Mouse (Mus musculus) forebrain, embryonic 12.5 days (tissue): ENCODE results near the gene Zswim7. TPM values are rescaled to one million over a fixed set of nuclear protein-coding genes. Genes with fewer than 3 reads are reported as not detected.

ENCODE experiments used
- ATAC-seq: fragments of 200-750 bp; cut with Nextera tagmentation; 2 replicates; pipeline ENCODE4 v1.8.0; 2017; ENCODE audit warnings: moderate TSS enrichment; ENCODE audit not compliant: low FRiP score
- H3K27ac ChIP-seq: fragments of 300-500 bp; sonication (generic); 2 replicates; pipeline ENCODE4 v1.5.1; 2016; ENCODE audit warnings: mild to moderate bottlenecking
- H3K27me3 ChIP-seq: fragments of 300-500 bp; sonication (generic); 2 replicates; pipeline ENCODE4 v1.6.1; 2016; ENCODE audit warnings: mild to moderate bottlenecking
- H3K36me3 ChIP-seq: fragments of 300-500 bp; sonication (generic); replicated peaks from 2 replicates; pipeline ENCODE4 v1.6.1; 2016; ENCODE audit warnings: mild to moderate bottlenecking
- H3K4me1 ChIP-seq: fragments of 300-500 bp; sonication (generic); 2 replicates; pipeline ENCODE4 v1.6.1; 2016
- H3K4me2 ChIP-seq: fragments of 300-500 bp; sonication (generic); 2 replicates; pipeline ENCODE4 v1.6.1; 2016; ENCODE audit warnings: mild to moderate bottlenecking, moderate library complexity
- H3K4me3 ChIP-seq: fragments of 300-500 bp; sonication (generic); replicated peaks from 2 replicates; pipeline ENCODE4 v1.5.1; 2016; ENCODE audit warnings: mild to moderate bottlenecking
- H3K9ac ChIP-seq: fragments of 300-500 bp; sonication (generic); 2 replicates; pipeline ENCODE4 v1.6.1; 2016; ENCODE audit warnings: mild to moderate bottlenecking
- H3K9me3 ChIP-seq: fragments of 300-500 bp; sonication (generic); 2 replicates; pipeline ENCODE4 v1.6.1; 2016
- WGBS: fragments of 180-500 bp; shearing (Covaris S2); methylation state at CpG from one replicate; pipeline ENCODE4 v1.1.7; 2016; 5-methylcytosine and 5-hydroxymethylcytosine counted together
- polyA plus RNA-seq: library from polyadenylated mRNA; unstranded; fragments of >200 nt; fragmentation: Nextera tagmentation; extraction: Ambion mirVana; gene quantifications from 2 replicates; pipeline ENCODE4 v1.2.1, GENCODE M21; 2016

Gene Zswim7
- polyA plus RNA-seq, 1 experiment from 2014 or later: 11.6 TPM

- H3K36me3 ChIP-seq: no peaks in the 10 kb centered on the region
Measured at GRCm38 (mm10) chr11:62278027-62278426, 3.1 kb downstream of the Zswim7 start.

GRCm38 (mm10) chr11:62277086-62277485 is 4.1 kb downstream of the Zswim7 start:
- H3K27ac ChIP-seq: no peak overlapping the region
- no peak overlapping the region for H3K4me2 ChIP-seq
- H3K36me3 ChIP-seq: no peaks in the 10 kb centered on the region
- no peak overlapping the region for H3K9ac ChIP-seq
- no peak for ATAC-seq
- H3K4me3 ChIP-seq: no peak overlapping the region
- H3K4me1 ChIP-seq: peaks cover 7% of the 10 kb centered on the region; the same call in 1 of the 2 replicates
- H3K27me3 ChIP-seq: no peaks in the 10 kb centered on the region
- WGBS: 73% methylated on average over 8 of the region's 8 CpGs
- H3K9me3 ChIP-seq: no peaks in the 10 kb centered on the region

More at GRCm38 (mm10) chr11:62278027-62278426, 3.1 kb downstream of the Zswim7 start:
- H3K9ac ChIP-seq: no peak overlapping the region
- 27% methylated on average over 5 of the region's 5 CpGs for WGBS
- ATAC-seq: no peak
- H3K9me3 ChIP-seq: no peaks in the 10 kb centered on the region
- H3K27ac ChIP-seq: no peak overlapping the region
- no peaks in the 10 kb centered on the region for H3K27me3 ChIP-seq
- no peak overlapping the region for H3K4me3 ChIP-seq
- H3K4me1 ChIP-seq: peaks cover 10% of the 10 kb centered on the region; the same call in 1 of the 2 replicates
- no peak overlapping the region for H3K4me2 ChIP-seq

- WGBS: 64% methylated on average over 5 of the region's 5 CpGs
- H3K27ac ChIP-seq: no peak overlapping the region
- ATAC-seq: no peak
- no peak overlapping the region for H3K9ac ChIP-seq
- peaks cover 11% of the 10 kb centered on the region for H3K4me1 ChIP-seq
- no peaks in the 10 kb centered on the region for H3K36me3 ChIP-seq
- no peaks in the 10 kb centered on the region for H3K9me3 ChIP-seq
- no peak overlapping the region for H3K4me2 ChIP-seq
- no peak overlapping the region for H3K4me3 ChIP-seq
- H3K27me3 ChIP-seq: no peaks in the 10 kb centered on the region
Measured at GRCm38 (mm10) chr11:62270851-62271250, 10.3 kb downstream of the Zswim7 start.

GRCm38 (mm10) chr11:62269097-62269496 is 12.1 kb downstream of the Zswim7 start:
- Histone ChIP-seq H3K4me1 (peaks cover 11% of the 10 kb centered on the region), H3K27ac (no peak overlapping the region), H3K9me3 (no peaks in the 10 kb centered on the region), H3K36me3 (no peaks in the 10 kb centered on the region), H3K9ac (no peak overlapping the region), H3K27me3 (no peaks in the 10 kb centered on the region), H3K4me3 (no peak overlapping the region), H3K4me2 (no peak overlapping the region)
- no peak for ATAC-seq
- WGBS: 85% methylated on average over 12 of the region's 12 CpGs

GRCm38 (mm10) chr11:62268381-62268780 is 12.8 kb downstream of the Zswim7 start:
- 84% methylated on average over 8 of the region's 8 CpGs for WGBS
- H3K27ac ChIP-seq: no peak overlapping the region
- no peaks in the 10 kb centered on the region for H3K9me3 ChIP-seq
- no peak overlapping the region for H3K4me3 ChIP-seq
- H3K27me3 ChIP-seq: no peaks in the 10 kb centered on the region
- no peaks in the 10 kb centered on the region for H3K36me3 ChIP-seq
- ATAC-seq: no peak
- H3K4me2 ChIP-seq: no peak overlapping the region
- H3K4me1 ChIP-seq: peaks cover 11% of the 10 kb centered on the region
- H3K9ac ChIP-seq: no peak overlapping the region

- Histone ChIP-seq H3K27me3 (no peaks in the 10 kb centered on the region), H3K36me3 (no peaks in the 10 kb centered on the region), H3K4me1 (peaks cover 11% of the 10 kb centered on the region), H3K4me3 (no peak overlapping the region), H3K27ac (no peak overlapping the region), H3K4me2 (peak overlapping the region; percentile 11; the same call in 1 of the 2 replicates), H3K9me3 (no peaks in the 10 kb centered on the region), H3K9ac (no peak overlapping the region)
- 53% methylated on average over 17 of the region's 17 CpGs for WGBS
- ATAC-seq: no peak; the same call in 1 of the 2 replicates
Measured at GRCm38 (mm10) chr11:62266466-62267214, 14.5 kb downstream of the Zswim7 start.

- Histone ChIP-seq H3K27ac (no peak overlapping the region), H3K4me2 (no peak overlapping the region), H3K9me3 (no peaks in the 10 kb centered on the region), H3K36me3 (no peaks in the 10 kb centered on the region), H3K4me3 (no peak overlapping the region), H3K9ac (no peak overlapping the region), H3K4me1 (peaks cover 13% of the 10 kb centered on the region), H3K27me3 (no peaks in the 10 kb centered on the region)
- WGBS: 73% methylated on average over 7 of the region's 7 CpGs
- ATAC-seq: no peak
Measured at GRCm38 (mm10) chr11:62265642-62266041, 15.5 kb downstream of the Zswim7 start.

GRCm38 (mm10) chr11:62264018-62264417 is 17.2 kb downstream of the Zswim7 start:
- Histone ChIP-seq H3K36me3 (no peaks in the 10 kb centered on the region), H3K4me3 (no peak overlapping the region), H3K27ac (no peak overlapping the region), H3K4me2 (no peak overlapping the region), H3K9ac (no peak overlapping the region), H3K9me3 (no peaks in the 10 kb centered on the region), H3K4me1 (peaks cover 18% of the 10 kb centered on the region), H3K27me3 (no peaks in the 10 kb centered on the region)
- WGBS: 74% methylated on average over 7 of the region's 7 CpGs
- no peak for ATAC-seq

GRCm38 (mm10) chr11:62263599-62263998 is 17.6 kb downstream of the Zswim7 start:
- WGBS: 90% methylated on average over 7 of the region's 7 CpGs
- Histone ChIP-seq H3K4me3 (no peak overlapping the region), H3K27ac (no peak overlapping the region), H3K36me3 (no peaks in the 10 kb centered on the region), H3K4me2 (no peak overlapping the region), H3K9ac (no peak overlapping the region), H3K27me3 (no peaks in the 10 kb centered on the region), H3K9me3 (no peaks in the 10 kb centered on the region), H3K4me1 (peaks cover 21% of the 10 kb centered on the region)
- ATAC-seq: no peak

GRCm38 (mm10) chr11:62259214-62259613 is 22.0 kb downstream of the Zswim7 start:
- H3K4me3 ChIP-seq: no peak overlapping the region
- no peaks in the 10 kb centered on the region for H3K36me3 ChIP-seq
- no peak overlapping the region for H3K4me2 ChIP-seq
- H3K27me3 ChIP-seq: no peaks in the 10 kb centered on the region
- ATAC-seq: no peak
- peaks cover 11% of the 10 kb centered on the region for H3K4me1 ChIP-seq
- no peak overlapping the region for H3K27ac ChIP-seq
- 0 out of 2 replicates have a peak overlapping the region, but pooled peaks have one; percentile 7 for H3K9ac ChIP-seq
- WGBS: 60% methylated on average over 5 of the region's 5 CpGs
- H3K9me3 ChIP-seq: no peaks in the 10 kb centered on the region

GRCm38 (mm10) chr11:62253380-62253779 is 27.8 kb downstream of the Zswim7 start:
- Histone ChIP-seq H3K4me2 (no peak overlapping the region), H3K27ac (no peak overlapping the region), H3K9me3 (no peaks in the 10 kb centered on the region), H3K4me1 (peaks cover 9% of the 10 kb centered on the region), H3K4me3 (no peak overlapping the region), H3K9ac (no peak overlapping the region), H3K27me3 (peaks cover 48% of the 10 kb centered on the region), H3K36me3 (no peaks in the 10 kb centered on the region)
- WGBS: 73% methylated on average over 5 of the region's 5 CpGs
- no peak for ATAC-seq

- H3K27ac ChIP-seq: no peak overlapping the region
- H3K4me2 ChIP-seq: peak overlapping the region; percentile 9; the same call in 1 of the 2 replicates
Measured at GRCm38 (mm10) chr11:62251047-62251446, 30.1 kb downstream of the Zswim7 start.

More at GRCm38 (mm10) chr11:62251047-62251446, 30.1 kb downstream of the Zswim7 start:
- 78% methylated on average over 11 of the region's 11 CpGs for WGBS
- H3K9ac ChIP-seq: no peak overlapping the region
- H3K4me3 ChIP-seq: no peak overlapping the region
- H3K4me1 ChIP-seq: peaks cover 13% of the 10 kb centered on the region
- no peaks in the 10 kb centered on the region for H3K9me3 ChIP-seq
- H3K27me3 ChIP-seq: peaks cover 62% of the 10 kb centered on the region
- H3K36me3 ChIP-seq: no peaks in the 10 kb centered on the region
- ATAC-seq: no peak
